Mouse (Mus musculus): Measurements from ENCODE around the gene Kctd8. TPM values are rescaled to one million over a fixed set of nuclear protein-coding genes. Genes with fewer than 3 reads are reported as not detected.

Gene Kctd8
- total RNA-seq, 2 experiments from 2014 or later, result not detected

GRCm38 (mm10) chr5:69207713-69208112 lies 133.8 kb downstream of the Kctd8 start:
- no peak for ATAC-seq (replicated peaks; ENCODE audit: low FRiP score, poor library complexity, severe bottlenecking)

GRCm38 (mm10) chr5:69159897-69160509 lies 181.5 kb downstream of the Kctd8 start:
- no peak for ATAC-seq (replicated peaks; ENCODE audit: low FRiP score, poor library complexity, severe bottlenecking)

GRCm38 (mm10) chr5:69156489-69156888 lies 185.0 kb downstream of the Kctd8 start:
- ATAC-seq (replicated peaks; ENCODE audit: low FRiP score, poor library complexity, severe bottlenecking), result no peak

- ATAC-seq (replicated peaks; ENCODE audit: low FRiP score, poor library complexity, severe bottlenecking), result no peak
Observed at GRCm38 (mm10) chr5:69145827-69146226, 195.7 kb downstream of the Kctd8 start.

- ATAC-seq (replicated peaks; ENCODE audit: low FRiP score, poor library complexity, severe bottlenecking), result no peak
Observed at GRCm38 (mm10) chr5:69141082-69141481, 200.4 kb downstream of the Kctd8 start.

- ATAC-seq (replicated peaks; ENCODE audit: low FRiP score, poor library complexity, severe bottlenecking), result no peak
Observed at GRCm38 (mm10) chr5:69108718-69109117, 232.8 kb downstream of the Kctd8 start.

GRCm38 (mm10) chr5:69088912-69089311 lies 252.6 kb downstream of the Kctd8 start:
- ATAC-seq (replicated peaks; ENCODE audit: low FRiP score, poor library complexity, severe bottlenecking), result no peak

Other genes with a start within 250 kb of the Kctd8 start
- gene Yipf7, start 201.0 kb upstream of the Kctd8 start, total RNA-seq (2015; ENCODE audit: low replicate concordance), result not detected in 2 replicates
- not detected in 2 replicates for gene Yipf7, start 201.0 kb upstream of the Kctd8 start, total RNA-seq (2017; ENCODE audit: low replicate concordance)
- 2.7 and 7.9 TPM in 2 replicates for gene Guf1, start 215.2 kb upstream of the Kctd8 start, total RNA-seq (2015; ENCODE audit: low replicate concordance)
- gene Guf1, start 215.2 kb upstream of the Kctd8 start, total RNA-seq (2017; ENCODE audit: low replicate concordance), result 7.7 and 10.1 TPM in 2 replicates

Measured in erythroblast, adult 5-6 weeks (primary cell).